Mouse (Mus musculus) fat pad, adult 2 months (tissue): ENCODE data around the gene Padi4.

Source experiments
- DNase-seq: peaks from one replicate; pipeline ENCODE4 v3.0.0-alpha.2; 2011; ENCODE audit warnings: low read depth, low spot score; ENCODE audit errors: extremely low read depth

The Padi4 gene

GRCm38 (mm10) chr4:140742543-140742942 is 31.5 kb downstream of the Padi4 start, which contains the start of gene Padi6:
Gene Padi6, minus strand, starts transcription at chr4:140742643.
- DNase-seq = no peak

DNA sequence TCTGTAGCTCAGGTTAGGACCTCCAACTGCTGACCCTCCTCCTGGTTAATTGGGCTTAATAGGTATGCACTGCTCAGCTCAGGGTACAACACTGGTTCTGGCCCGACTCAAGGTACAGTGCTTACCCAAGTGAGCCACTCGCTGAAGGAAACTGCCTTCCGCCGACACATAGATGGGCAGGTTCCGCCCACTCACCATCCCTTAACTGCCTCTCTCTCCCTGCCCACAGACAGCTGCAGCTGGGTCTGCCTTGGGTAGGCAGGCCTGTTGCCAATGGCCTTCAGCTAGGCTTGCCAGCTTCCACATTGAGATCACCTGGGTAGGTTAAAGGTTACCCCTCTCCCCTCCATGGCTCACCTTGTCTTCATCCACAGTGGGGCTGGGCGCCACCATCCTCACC is 32.6 kb downstream of the Padi4 start:
- DNase-seq = no peak

GRCm38 (mm10) chr4:140740655-140741054 is 33.4 kb downstream of the Padi4 start:
- no peak for DNase-seq

- no peak for DNase-seq
Measured at GRCm38 (mm10) chr4:140732871-140733270, 41.2 kb downstream of the Padi4 start.

DNA sequence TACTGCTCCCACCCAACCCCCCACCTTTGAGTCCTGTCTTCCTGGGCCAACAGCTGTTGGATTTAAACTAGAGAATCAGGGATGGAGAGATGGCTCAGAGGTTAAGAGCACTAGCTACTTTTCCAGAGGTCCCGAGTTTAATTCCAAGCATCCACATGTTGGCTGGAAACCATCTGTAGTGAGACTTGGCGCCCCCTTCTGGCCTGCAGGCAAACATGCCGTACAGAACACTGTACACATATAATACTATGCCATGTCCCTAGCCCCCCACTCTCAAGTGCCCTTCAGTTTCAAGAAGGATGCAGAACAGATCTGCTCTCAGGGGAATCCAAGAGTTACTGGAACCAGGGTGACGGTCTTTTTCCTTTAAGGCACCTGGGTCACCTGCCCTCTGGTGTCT is 42.4 kb downstream of the Padi4 start:
- no peak for DNase-seq

- no peak for DNase-seq
Measured at GRCm38 (mm10) chr4:140726907-140727306, 47.1 kb downstream of the Padi4 start.

GRCm38 (mm10) chr4:140724739-140725138 is 49.3 kb downstream of the Padi4 start:
- no peak for DNase-seq

GRCm38 (mm10) chr4:140723801-140724200 is 50.2 kb downstream of the Padi4 start:
- no peak for DNase-seq

DNA sequence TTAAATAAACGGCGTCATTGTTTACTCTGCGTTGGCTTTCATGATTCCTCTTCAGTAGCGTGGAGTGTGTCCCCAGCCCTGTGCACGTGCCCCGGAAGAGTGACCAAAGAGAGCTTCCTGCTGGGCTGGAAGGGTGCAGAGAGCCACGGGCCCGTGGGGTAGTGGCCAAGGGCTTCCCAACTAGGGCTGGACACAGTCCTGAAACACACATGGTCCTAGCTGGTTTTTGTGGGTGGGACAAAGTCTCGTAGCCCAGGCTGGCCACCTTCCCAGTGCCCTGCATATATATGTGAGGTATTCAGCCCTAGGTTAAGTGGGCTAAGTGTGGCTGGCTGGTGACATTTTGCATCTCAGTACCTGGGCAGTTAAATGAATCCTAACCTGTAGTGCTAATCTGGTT is 50.8 kb downstream of the Padi4 start:
- no peak for DNase-seq

- no peak for DNase-seq
Measured at GRCm38 (mm10) chr4:140722710-140723109, 51.3 kb downstream of the Padi4 start.

DNA sequence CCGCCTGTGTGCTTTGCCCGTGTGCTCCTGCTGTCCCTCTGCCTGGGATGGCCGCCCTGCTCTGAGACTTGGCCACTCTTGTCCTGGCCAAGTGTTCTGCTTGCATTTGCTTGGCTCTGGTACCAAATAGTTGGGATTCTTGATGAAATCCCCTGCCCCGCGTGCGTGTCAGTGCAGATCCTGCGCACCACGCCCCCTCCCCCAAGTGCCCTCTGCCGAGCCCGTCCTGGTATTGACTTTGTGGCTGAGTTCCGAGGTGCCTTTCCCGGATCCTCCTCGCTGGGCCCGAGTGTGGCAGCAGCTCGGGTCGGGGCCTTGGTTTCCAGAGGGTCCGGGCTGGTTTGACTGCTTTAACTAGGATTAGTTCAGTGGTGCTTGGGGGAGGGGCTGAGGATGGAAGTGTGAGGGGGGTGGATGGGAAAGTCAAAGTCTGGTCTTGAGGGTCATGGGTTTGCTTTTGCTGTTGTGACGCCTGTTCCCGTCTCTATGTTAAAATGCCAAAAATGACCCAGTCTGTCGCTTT is 52.0 kb downstream of the Padi4 start:
- DNase-seq = no peak

- no peak for DNase-seq
Measured at GRCm38 (mm10) chr4:140720091-140720490, 53.9 kb downstream of the Padi4 start.

DNA sequence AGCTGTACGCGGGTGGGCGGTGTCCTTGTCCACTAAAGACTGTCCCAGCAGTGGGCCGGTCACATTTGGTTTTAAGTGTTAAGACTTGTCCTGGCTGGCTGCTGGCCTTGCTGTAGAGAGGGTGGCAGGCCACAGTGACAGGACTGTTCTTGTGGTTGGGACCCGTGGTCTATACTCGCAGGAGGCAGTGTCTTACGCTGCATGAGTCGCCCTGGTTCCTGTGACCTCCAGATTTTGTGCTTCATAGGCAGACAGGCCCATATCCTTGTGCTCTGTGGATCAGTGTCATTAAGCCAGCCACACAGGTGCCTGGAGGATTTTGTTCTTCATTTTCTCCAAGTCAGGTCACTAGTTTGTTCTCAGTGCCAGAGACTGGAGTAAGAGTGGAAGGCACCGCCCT is 55.6 kb downstream of the Padi4 start:
- DNase-seq = no peak

- no peak for DNase-seq
Measured at GRCm38 (mm10) chr4:140716994-140717393, 57.0 kb downstream of the Padi4 start.

DNA sequence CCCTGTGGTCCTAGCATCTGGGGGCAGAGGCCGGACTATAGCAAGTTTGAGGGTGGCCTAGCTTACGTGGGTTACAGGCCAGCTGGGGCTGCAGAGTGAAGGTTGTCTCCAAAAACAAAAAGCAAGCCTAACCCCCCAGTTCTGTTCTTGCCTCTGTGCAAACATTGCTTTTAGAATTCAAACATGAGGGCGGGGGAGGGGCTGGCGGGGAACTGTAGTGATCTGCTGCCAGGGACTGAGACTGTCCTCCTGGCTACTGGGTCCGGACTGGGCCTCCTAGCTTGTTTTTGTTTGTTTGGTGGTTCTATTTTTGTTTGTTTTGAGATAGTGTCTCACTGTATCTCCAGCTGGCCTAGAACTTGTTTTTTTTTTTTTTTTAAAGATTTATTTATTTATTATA is 59.5 kb downstream of the Padi4 start:
- DNase-seq = no peak

- no peak for DNase-seq
Measured at GRCm38 (mm10) chr4:140713480-140714365, 60.3 kb downstream of the Padi4 start.

- DNase-seq = no peak
Measured at GRCm38 (mm10) chr4:140711360-140711759, 62.7 kb downstream of the Padi4 start.

GRCm38 (mm10) chr4:140710781-140711180 is 63.3 kb downstream of the Padi4 start:
- DNase-seq = no peak

GRCm38 (mm10) chr4:140709617-140710016 is 64.4 kb downstream of the Padi4 start:
- DNase-seq = no peak

DNA sequence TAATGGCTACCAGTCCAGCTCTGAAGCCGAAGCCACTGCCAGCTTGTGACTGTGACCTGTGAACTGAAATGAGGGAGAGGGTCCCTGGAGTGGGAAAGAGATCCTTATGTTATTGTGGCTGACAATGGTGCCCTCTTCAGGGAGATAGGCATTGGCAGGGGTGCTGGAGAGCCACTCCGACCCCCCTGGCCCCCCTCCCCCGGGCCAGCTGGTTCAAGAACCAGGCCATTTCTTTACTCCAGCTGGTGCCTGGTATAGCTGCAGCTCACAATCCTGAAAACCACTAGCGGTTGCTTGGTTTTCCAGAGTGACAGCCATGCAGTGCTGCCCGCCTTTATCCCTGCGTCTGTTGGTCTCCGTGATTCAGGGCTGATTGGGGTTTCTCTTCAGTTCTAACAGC is 64.9 kb downstream of the Padi4 start:
- DNase-seq = no peak

GRCm38 (mm10) chr4:140708297-140708927 is 65.6 kb downstream of the Padi4 start:
- no peak for DNase-seq

DNA sequence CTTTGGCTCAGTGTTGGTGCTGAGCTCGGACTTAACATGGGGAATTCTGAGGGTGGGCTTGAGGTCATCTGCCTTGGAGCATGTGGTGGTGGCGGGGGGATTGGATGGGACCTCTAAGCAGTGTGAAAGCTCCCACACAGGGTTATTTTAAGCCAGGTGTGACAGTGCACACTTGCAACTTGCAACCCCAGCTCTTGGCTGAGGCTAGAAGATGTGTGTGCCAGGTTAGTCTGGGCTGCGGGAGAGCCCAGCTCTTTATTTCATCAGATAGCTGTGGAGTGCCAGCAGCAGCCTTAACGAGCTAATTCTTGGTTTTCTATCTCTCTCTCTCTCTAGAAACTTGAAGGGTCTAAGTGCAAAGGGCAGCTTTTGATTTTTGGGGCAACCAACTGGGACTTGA is 66.4 kb downstream of the Padi4 start:
- no peak for DNase-seq
